Mouse (Mus musculus) kidney, embryonic 15.5 days (tissue): ENCODE measurements around the gene 5830473C10Rik. TPM values are rescaled to one million over a fixed set of nuclear protein-coding genes. Genes with fewer than 3 reads are reported as not detected.
"Not testable (repeated sequence)": the region's sequence is repeated elsewhere in the genome, so short reads cannot be mapped to it uniquely, and the experiment has no call there.

Source experiments
- ATAC-seq: fragments of 200-750 bp; cut with Nextera tagmentation; replicated peaks from 2 replicates; pipeline ENCODE4 v1.8.0; 2017; ENCODE audit warnings: moderate TSS enrichment; ENCODE audit not compliant: low FRiP score
- H3K27ac ChIP-seq: fragments of 300-500 bp; sonication (generic); 2 replicates; pipeline ENCODE4 v1.5.1; 2015; ENCODE audit warnings: mild to moderate bottlenecking, inconsistent platforms
- H3K27me3 ChIP-seq: fragments of 300-500 bp; sonication (generic); 2 replicates; pipeline ENCODE4 v1.6.1; 2015; ENCODE audit warnings: inconsistent platforms
- H3K36me3 ChIP-seq: fragments of 300-500 bp; sonication (generic); 2 replicates; pipeline ENCODE4 v1.6.1; 2015; ENCODE audit warnings: inconsistent platforms
- H3K4me1 ChIP-seq: fragments of 300-500 bp; sonication (generic); 2 replicates; pipeline ENCODE4 v1.6.1; 2015; ENCODE audit warnings: inconsistent platforms
- H3K4me2 ChIP-seq: fragments of 300-500 bp; sonication (generic); 2 replicates; pipeline ENCODE4 v1.6.1; 2015; ENCODE audit warnings: moderate library complexity, mild to moderate bottlenecking, inconsistent platforms
- H3K4me3 ChIP-seq: fragments of 300-500 bp; sonication (generic); replicated peaks from 2 replicates; pipeline ENCODE4 v1.5.1; 2015; ENCODE audit warnings: mild to moderate bottlenecking, inconsistent platforms
- H3K9ac ChIP-seq: fragments of 300-500 bp; sonication (generic); 2 replicates; pipeline ENCODE4 v1.6.1; 2015; ENCODE audit warnings: mild to moderate bottlenecking, inconsistent platforms
- H3K9me3 ChIP-seq: fragments of 300-500 bp; sonication (generic); replicated peaks from 2 replicates; pipeline ENCODE4 v1.6.1; 2016; ENCODE audit warnings: inconsistent platforms
- WGBS: fragments of 180-500 bp; shearing (Covaris S2); methylation state at CpG from one replicate; pipeline ENCODE4 v1.1.7; 2015; ENCODE audit warnings: mixed read lengths; 5-methylcytosine and 5-hydroxymethylcytosine counted together
- polyA plus RNA-seq: library from polyadenylated mRNA; unstranded; fragments of >200 nt; fragmentation: Nextera tagmentation; extraction: Ambion mirVana; gene quantifications from 2 replicates; pipeline ENCODE4 v1.2.1, GENCODE M21; 2015

5830473C10Rik gene
- polyA plus RNA-seq, 1 experiment from 2014 or later, result 0.09 TPM

DNA sequence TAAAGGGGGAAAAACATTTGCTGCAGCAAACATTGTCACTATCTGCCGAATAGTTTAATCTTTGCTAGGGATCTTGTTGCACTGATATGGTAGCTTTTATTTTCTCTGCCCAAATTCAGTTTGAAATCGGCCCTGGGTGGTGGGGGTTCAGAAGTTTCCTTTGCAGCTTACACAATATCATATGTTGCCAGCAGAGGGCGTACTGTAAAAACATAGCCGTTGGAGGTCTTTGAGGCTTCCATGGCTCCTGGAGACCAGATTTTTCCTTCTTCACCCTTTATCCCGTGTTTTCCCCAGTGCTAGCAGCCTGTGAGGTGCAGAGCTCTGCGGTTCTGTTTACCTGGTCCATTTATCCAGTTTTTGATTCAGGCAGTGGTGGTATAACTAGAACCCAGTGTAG, 40.6 kb downstream of the 5830473C10Rik start:
- H3K9ac ChIP-seq, result no peak overlapping the region
- no peak for ATAC-seq

DNA sequence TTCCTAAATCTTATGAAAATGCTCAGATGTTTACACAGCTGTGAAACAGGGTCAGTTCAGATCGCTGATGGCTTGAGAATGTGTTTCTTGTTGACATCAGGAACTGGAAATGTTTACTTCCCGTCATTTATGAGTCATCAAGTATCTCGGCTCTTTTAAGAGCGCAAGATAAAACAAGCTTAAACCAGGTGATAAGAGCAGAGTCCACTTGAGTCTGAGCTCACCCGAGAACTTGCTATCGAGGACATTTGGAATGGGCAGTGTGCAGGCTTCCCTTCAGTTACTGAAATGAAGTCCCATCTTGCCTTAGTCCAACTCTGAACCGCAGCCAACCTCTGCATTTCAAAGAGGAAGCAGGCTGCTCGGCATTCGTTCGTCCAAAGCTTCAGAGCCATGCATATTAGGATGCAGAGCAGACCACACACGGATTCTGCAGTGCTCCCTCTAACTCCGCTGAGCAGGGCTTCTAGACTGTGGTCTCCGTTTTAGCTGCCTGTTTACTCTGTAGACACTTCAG, 42.6 kb downstream of the 5830473C10Rik start:
- H3K4me2 ChIP-seq, result peak overlapping the region; percentile 41
- no peaks in the 10 kb centered on the region for H3K27me3 ChIP-seq
- H3K9ac ChIP-seq, result no peak overlapping the region
- no peaks in the 10 kb centered on the region for H3K36me3 ChIP-seq
- H3K4me3 ChIP-seq, result no peak overlapping the region
- 0 out of 2 replicates have a peak overlapping the region, but pooled peaks have one; percentile 30 for H3K27ac ChIP-seq
- WGBS, result 45% methylated on average over 13 of the region's 13 CpGs
- no peaks in the 10 kb centered on the region for H3K4me1 ChIP-seq
- ATAC-seq, result peak; percentile 46; the same call in 1 of the 2 replicates
- no peaks in the 10 kb centered on the region for H3K9me3 ChIP-seq

More for the DNA sequence above, 40.6 kb downstream of the 5830473C10Rik start:
- WGBS, result 21% methylated on average over 6 of the region's 6 CpGs
- no peak overlapping the region for H3K27ac ChIP-seq
- H3K9me3 ChIP-seq, result no peaks in the 10 kb centered on the region
- H3K4me3 ChIP-seq, result no peak overlapping the region
- no peak overlapping the region for H3K4me2 ChIP-seq
- H3K36me3 ChIP-seq, result no peaks in the 10 kb centered on the region
- no peaks in the 10 kb centered on the region for H3K27me3 ChIP-seq
- no peaks in the 10 kb centered on the region for H3K4me1 ChIP-seq

DNA sequence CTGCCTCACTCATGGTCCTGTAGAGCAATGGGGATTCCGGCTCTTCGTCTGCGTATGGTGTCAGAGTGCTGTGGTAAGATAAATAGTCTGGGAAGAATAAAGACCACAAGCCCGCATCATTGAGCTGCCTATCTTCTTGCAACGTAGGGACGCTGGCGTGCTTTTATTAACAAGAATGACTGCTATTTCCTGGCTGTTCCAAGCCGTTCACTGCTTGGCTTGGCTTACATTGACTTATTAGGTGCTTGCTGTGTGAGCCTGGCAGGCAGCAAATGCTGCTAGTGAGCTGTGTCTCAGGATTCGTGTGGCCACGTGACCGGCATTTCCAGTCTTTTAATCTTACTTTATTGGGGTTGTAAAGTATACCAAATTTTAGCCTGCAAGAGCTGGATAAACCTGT, 48.0 kb downstream of the 5830473C10Rik start:
- Histone ChIP-seq H3K4me1 (0 out of 2 replicates have a peak, but pooled peaks cover 4% of the 10 kb centered on the region), H3K4me2 (no peak overlapping the region), H3K27me3 (no peaks in the 10 kb centered on the region), H3K4me3 (no peak overlapping the region), H3K36me3 (no peaks in the 10 kb centered on the region), H3K9ac (no peak overlapping the region), H3K27ac (0 out of 2 replicates have a peak overlapping the region, but pooled peaks have one; percentile 1), H3K9me3 (no peaks in the 10 kb centered on the region)
- ATAC-seq, result no peak
- 41% methylated on average over 11 of the region's 11 CpGs for WGBS

DNA sequence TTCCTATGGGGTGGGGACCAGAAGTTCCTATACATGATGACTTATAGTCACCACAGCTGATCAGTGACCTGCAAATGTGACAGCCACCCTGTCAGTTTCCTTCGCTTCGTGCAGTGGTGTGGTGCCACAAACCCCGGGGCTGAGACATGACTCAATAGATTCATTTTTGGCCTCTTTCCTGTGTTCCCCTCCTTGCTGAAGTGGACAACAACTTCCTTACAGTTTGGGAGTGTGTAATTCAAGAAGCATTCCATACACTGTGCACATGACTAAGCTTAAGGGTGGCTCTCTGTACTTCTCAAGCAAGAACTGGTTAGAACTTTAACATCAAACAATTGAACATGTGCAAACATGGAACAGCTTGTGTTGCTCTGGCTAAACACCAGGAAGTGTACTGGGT, 50.5 kb downstream of the 5830473C10Rik start:
- Histone ChIP-seq H3K4me2 (no peak overlapping the region), H3K4me1 (0 out of 2 replicates have a peak, but pooled peaks cover 4% of the 10 kb centered on the region), H3K36me3 (no peaks in the 10 kb centered on the region), H3K27me3 (no peaks in the 10 kb centered on the region), H3K9ac (no peak overlapping the region), H3K9me3 (no peaks in the 10 kb centered on the region), H3K27ac (no peak overlapping the region), H3K4me3 (no peak overlapping the region)
- WGBS, result 72% methylated on average over 3 of the region's 3 CpGs
- 0 out of 2 replicates have a peak, but pooled peaks have one; percentile 36 for ATAC-seq

DNA sequence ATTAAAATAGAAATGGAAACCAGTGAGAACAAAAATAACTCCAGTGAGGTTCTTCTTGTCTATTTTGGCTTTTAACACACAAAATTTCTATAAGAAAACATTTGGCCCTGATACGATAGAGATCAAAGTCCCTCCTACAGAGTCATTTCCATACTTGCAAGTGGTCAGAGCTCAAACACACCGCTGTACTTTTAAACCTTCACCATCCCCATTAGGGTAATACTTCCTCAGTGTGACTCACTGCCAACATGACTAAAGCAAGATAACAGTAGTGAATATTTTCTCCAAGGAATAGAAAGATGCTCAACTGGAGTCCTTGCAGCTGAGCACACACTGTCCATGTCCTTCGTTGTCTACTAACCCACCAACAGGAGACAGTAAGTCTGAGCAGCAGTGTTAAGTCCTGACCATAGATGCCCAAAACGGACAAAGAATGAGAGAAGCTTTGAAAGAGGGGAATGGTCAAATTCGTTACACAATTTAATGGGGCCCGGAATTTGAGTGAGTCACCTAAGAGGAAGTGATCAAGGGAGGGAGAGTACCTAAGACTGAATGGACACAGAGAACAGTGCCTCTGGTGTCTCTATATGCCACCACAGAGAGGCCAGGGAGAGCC, 51.2 kb downstream of the 5830473C10Rik start:
- Histone ChIP-seq H3K36me3 (no peaks in the 10 kb centered on the region), H3K27me3 (no peaks in the 10 kb centered on the region), H3K4me2 (no peak overlapping the region), H3K9ac (no peak overlapping the region), H3K4me3 (no peak overlapping the region), H3K27ac (no peak overlapping the region), H3K4me1 (0 out of 2 replicates have a peak, but pooled peaks cover 4% of the 10 kb centered on the region), H3K9me3 (no peaks in the 10 kb centered on the region)
- no peak for ATAC-seq
- WGBS, result 78% methylated on average over 6 of the region's 6 CpGs

DNA sequence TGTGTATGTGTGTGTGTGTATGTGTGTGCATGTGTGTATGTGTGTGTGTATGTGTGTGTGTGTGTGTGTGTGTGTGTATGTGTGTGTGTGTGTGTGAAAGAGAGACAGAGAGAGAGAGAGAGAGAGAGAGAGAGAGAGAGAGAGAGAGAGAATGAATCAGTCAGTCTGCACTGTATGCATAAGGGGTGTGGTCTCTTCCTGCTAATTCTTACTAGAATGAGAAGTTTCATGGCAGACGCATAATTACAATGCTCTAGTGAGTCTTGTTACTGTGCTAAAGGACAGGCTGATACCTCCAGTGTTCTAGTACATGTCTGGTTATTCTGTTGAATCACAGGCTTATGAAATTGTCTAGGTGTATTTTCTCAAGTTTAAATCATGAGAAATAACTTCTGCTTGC, 51.8 kb downstream of the 5830473C10Rik start:
- H3K4me2 ChIP-seq, H3K9me3 ChIP-seq, H3K27ac ChIP-seq, H3K4me1 ChIP-seq, H3K36me3 ChIP-seq, H3K27me3 ChIP-seq, H3K4me3 ChIP-seq, H3K9ac ChIP-seq, ATAC-seq: not testable (repeated sequence)
- 81% methylated on average over 1 of the region's 1 CpGs for WGBS

DNA sequence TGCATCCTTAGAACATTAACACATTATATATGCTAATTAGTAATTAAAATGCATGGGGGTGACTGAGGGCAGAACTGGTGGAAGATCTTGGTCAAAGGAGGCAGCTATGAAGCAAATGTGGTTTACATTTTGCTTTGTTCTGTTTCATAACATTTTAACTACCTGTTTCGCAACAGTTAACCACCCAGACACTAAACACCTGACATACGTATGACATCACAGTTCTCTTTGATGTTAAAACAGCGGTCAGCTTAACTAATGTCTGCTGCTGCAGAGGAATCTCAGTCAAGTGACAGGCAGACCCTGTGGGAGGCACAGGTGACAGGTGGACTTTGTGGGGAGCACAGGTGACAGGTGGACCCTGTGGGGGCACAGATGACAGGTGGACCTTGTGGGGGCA, 57.0 kb downstream of the 5830473C10Rik start:
- no peak overlapping the region for H3K9ac ChIP-seq
- no peaks in the 10 kb centered on the region for H3K36me3 ChIP-seq
- no peaks in the 10 kb centered on the region for H3K9me3 ChIP-seq
- ATAC-seq, result no peak
- no peak overlapping the region for H3K4me2 ChIP-seq
- H3K27me3 ChIP-seq, result no peaks in the 10 kb centered on the region
- no peaks in the 10 kb centered on the region for H3K4me1 ChIP-seq
- 77% methylated on average over 3 of the region's 3 CpGs for WGBS
- H3K4me3 ChIP-seq, result no peak overlapping the region
- no peak overlapping the region for H3K27ac ChIP-seq

DNA sequence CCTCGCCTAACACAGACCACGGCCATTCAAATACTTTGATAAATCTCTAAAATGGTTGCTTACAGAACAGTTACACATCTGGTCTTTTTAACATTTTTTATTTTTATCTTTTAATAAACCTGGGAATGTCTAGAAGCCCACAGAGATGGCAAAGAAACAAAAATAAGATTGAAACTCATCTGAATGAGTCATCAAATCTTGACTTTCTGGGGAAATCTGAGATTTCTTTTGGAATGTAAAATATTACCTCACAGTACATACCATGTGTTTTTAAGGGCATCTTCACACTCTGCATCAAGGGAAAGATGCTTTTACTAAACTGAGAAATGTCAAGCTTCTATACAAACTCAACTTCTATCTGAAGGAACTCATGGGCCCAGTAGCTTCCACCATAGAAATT, 60.4 kb downstream of the 5830473C10Rik start:
- no peak overlapping the region for H3K9ac ChIP-seq
- H3K4me2 ChIP-seq, result no peak overlapping the region
- H3K36me3 ChIP-seq, result no peaks in the 10 kb centered on the region
- no peak overlapping the region for H3K27ac ChIP-seq
- no peak for ATAC-seq
- H3K4me1 ChIP-seq, result 0 out of 2 replicates have a peak, but pooled peaks cover 3% of the 10 kb centered on the region
- 94% methylated on average over 2 of the region's 2 CpGs for WGBS
- H3K9me3 ChIP-seq, result no peaks in the 10 kb centered on the region
- no peak overlapping the region for H3K4me3 ChIP-seq
- H3K27me3 ChIP-seq, result no peaks in the 10 kb centered on the region

DNA sequence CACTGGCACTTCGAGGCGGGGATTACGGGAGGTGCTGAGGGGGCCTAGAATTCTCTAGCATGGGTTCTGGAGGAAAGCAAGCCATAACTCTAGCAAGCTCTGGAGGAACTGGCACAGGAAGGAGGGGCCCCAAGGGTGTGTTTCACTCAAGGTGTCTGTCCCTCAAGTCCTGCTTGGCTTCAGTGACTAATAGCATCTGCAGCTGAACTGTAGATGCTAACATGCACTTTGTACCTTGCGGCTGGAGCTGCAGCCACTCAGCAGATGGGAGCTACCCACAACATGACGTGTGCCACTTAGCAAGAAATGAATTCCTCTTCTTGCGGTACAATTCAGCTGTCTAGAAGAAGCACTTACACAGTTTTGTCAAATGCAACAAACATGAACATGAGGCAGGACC, 60.8 kb downstream of the 5830473C10Rik start:
- Histone ChIP-seq H3K36me3 (no peaks in the 10 kb centered on the region), H3K4me3 (no peak overlapping the region), H3K9me3 (no peaks in the 10 kb centered on the region), H3K27me3 (no peaks in the 10 kb centered on the region), H3K4me1 (0 out of 2 replicates have a peak, but pooled peaks cover 3% of the 10 kb centered on the region), H3K4me2 (no peak overlapping the region), H3K9ac (no peak overlapping the region), H3K27ac (no peak overlapping the region)
- 90% methylated on average over 6 of the region's 6 CpGs for WGBS
- no peak for ATAC-seq

DNA sequence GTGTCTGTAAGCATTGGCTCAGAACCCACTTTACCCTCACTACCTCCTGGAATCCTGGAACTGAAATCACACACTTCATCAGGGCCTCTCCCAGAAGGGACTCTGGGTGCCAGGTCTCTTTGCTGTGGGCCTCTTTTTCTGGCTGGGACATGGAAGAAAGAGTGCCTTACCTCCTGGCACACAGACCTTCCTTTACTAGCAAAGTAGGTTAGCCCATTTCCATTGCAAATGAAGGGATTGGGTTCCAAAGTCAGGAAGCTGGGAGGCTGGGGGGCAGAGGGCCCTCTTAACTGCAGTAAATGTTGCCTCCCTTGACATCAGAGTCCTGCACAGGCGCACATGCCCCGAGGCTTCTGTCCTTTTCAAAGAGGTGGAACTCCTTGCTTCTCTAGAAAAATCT, 62.3 kb downstream of the 5830473C10Rik start:
- Histone ChIP-seq H3K27me3 (no peaks in the 10 kb centered on the region), H3K27ac (no peak overlapping the region), H3K4me2 (no peak overlapping the region), H3K4me3 (no peak overlapping the region), H3K9ac (no peak overlapping the region), H3K9me3 (no peaks in the 10 kb centered on the region), H3K36me3 (no peaks in the 10 kb centered on the region), H3K4me1 (0 out of 2 replicates have a peak, but pooled peaks cover 3% of the 10 kb centered on the region)
- 66% methylated on average over 2 of the region's 2 CpGs for WGBS
- no peak for ATAC-seq

DNA sequence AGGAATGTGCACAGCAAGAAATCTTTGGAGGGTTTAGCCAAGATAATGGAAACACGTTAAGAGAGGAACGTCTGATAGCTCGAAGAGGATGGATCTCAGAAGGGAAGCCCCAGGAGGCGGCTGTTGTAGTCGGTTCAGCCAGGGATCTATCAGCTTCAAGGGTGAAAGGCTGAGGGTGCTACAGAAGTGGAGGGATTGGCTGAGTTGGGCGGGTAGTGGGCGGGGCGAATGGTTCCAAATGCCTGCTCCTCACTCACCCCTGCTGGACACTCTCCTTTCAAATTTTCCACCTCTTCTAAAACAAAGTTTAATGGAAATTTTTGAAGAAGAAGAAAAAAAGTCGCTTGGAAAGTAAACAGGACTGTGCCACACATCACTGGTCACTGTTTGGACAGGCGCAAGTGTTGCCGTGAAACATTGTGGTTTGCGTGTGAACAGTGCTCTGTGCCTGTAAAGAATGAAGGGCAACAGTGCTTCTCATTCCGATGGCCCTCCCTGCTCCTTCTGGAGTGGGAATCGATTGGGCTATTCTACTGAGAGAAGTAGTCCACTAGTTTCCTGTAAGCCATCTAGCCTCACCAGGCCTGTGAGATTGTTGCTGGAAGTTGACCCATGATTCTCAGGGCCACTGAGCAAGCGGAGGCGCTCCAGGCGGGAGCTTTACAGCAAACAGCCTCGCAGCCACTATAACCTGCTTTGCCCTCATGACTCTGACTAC, 64.0 kb downstream of the 5830473C10Rik start:
- Histone ChIP-seq H3K4me3 (no peak overlapping the region), H3K9me3 (no peaks in the 10 kb centered on the region), H3K4me1 (0 out of 2 replicates have a peak, but pooled peaks cover 6% of the 10 kb centered on the region), H3K36me3 (no peaks in the 10 kb centered on the region), H3K9ac (no peak overlapping the region), H3K27me3 (no peaks in the 10 kb centered on the region), H3K27ac (peak overlapping the region; percentile 80), H3K4me2 (no peak overlapping the region)
- 62% methylated on average over 18 of the region's 18 CpGs for WGBS
- ATAC-seq, result peak; percentile 76

DNA sequence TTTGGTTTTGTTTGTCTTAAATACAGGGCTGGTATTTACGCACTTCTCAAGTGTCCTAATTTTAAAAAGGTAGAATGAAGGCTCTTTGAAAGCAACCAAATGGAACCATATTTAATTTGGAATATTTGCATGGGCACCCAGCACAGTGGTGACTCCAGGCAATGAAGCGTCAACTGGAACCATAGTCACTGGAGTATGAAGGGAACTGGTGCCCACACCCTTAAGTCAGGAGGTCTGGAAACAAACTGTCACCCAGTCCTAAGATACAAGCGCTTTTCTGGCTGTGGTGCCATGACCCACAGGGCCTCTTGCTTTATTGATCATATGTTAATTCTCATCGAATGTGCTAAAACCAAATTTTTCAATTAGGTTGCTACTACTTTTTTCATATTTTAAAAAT, 66.5 kb downstream of the 5830473C10Rik start:
- Histone ChIP-seq H3K4me1 (0 out of 2 replicates have a peak, but pooled peaks cover 6% of the 10 kb centered on the region), H3K27me3 (no peaks in the 10 kb centered on the region), H3K9ac (no peak overlapping the region), H3K4me3 (no peak overlapping the region), H3K4me2 (no peak overlapping the region), H3K27ac (no peak overlapping the region), H3K36me3 (no peaks in the 10 kb centered on the region), H3K9me3 (no peaks in the 10 kb centered on the region)
- ATAC-seq, result no peak
- WGBS, result 72% methylated on average over 4 of the region's 4 CpGs
